Mouse (Mus musculus) megakaryocyte, embryonic 14.5 days (primary cell): ENCODE measurements around the gene Prepl.

Experiments
- FLI1 ChIP-seq: IDR thresholded peaks from 2 replicates; pipeline ENCODE4 v1.6.1; 2012; ENCODE audit warnings: low read length, inconsistent platforms, mixed read lengths
- GATA1 ChIP-seq: IDR thresholded peaks from 3 replicates; pipeline ENCODE4 v1.6.1; 2012; ENCODE audit warnings: mixed read lengths, low read length, inconsistent platforms, borderline replicate concordance

DNA sequence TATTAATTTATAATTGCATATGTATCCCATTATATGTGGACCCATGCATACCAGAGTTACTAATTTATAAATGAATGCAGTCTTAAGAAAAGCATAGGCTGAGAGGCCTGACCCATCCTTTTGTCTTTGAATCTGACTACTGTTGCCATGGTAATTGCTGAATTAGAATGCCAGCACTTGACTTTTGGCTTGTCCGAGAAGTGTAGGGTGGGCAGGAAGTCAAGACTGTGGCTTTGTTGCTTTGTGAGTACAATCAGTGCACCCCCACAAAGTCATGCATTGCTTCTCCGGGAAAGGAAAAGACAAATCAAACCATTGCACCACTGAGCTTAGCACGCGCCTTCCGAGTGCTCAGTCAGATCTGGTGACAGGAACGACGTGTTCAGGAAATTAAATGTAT is 11.7 kb upstream of the Prepl start:
- TF ChIP-seq GATA1 (no peak), FLI1 (no peak)
